Mouse (Mus musculus) liver, adult 2 months (tissue): ENCODE measurements around the gene Ntf3. TPM values are rescaled to one million over a fixed set of nuclear protein-coding genes. Genes with fewer than 3 reads are reported as not detected.

Source experiments
- DNase-seq: peaks from one replicate; pipeline ENCODE4 v3.0.0-alpha.2; 2011; ENCODE audit warnings: low read depth, low spot score; ENCODE audit errors: extremely low read depth
- H3K27ac ChIP-seq: fragments of 200-500 bp; replicated peaks from 2 replicates; pipeline ENCODE4 v1.5.1; 2012; ENCODE audit warnings: low read depth, mild to moderate bottlenecking, control low read depth, inconsistent platforms, low read length; ENCODE audit not compliant: insufficient read depth
- H3K27me3 ChIP-seq: fragments of 200-500 bp; 2 replicates; pipeline ENCODE4 v1.6.1; 2012; ENCODE audit warnings: mild to moderate bottlenecking, moderate library complexity, low read length, inconsistent platforms; ENCODE audit not compliant: control insufficient read depth, insufficient read depth
- H3K36me3 ChIP-seq: fragments of 200-500 bp; 2 replicates; pipeline ENCODE4 v1.6.1; 2012; ENCODE audit warnings: low read length, inconsistent platforms; ENCODE audit not compliant: control insufficient read depth, insufficient read depth
- H3K4me1 ChIP-seq: fragments of 200-500 bp; 2 replicates; pipeline ENCODE4 v1.6.1; 2011; ENCODE audit warnings: low read length; ENCODE audit not compliant: control insufficient read depth, insufficient read depth
- H3K4me3 ChIP-seq: fragments of 200-500 bp; 2 replicates; pipeline ENCODE4 v1.5.1; 2011; ENCODE audit warnings: low read depth, mild to moderate bottlenecking, control low read depth, low read length, moderate library complexity; ENCODE audit not compliant: insufficient read depth
- H3K79me2 ChIP-seq: fragments of 200-500 bp; 2 replicates; pipeline ENCODE4 v1.6.1; 2012; ENCODE audit warnings: inconsistent platforms, mild to moderate bottlenecking, low read length, moderate library complexity; ENCODE audit not compliant: control insufficient read depth, insufficient read depth
- H3K9ac ChIP-seq: fragments of 200-500 bp; 2 replicates; pipeline ENCODE4 v1.6.1; 2012; ENCODE audit warnings: low read depth, mild to moderate bottlenecking, control low read depth, inconsistent platforms, low read length
- CTCF ChIP-seq: fragments of 200-500 bp; IDR thresholded peaks from 2 replicates; pipeline ENCODE4 v1.5.1; 2011; ENCODE audit warnings: low read depth, low read length, control low read depth
- POLR2A ChIP-seq: fragments of 200-500 bp; IDR thresholded peaks from 2 replicates; pipeline ENCODE4 v1.6.1; 2011; ENCODE audit warnings: low read length, control low read depth; ENCODE audit not compliant: insufficient read depth; ENCODE audit errors: extremely low read depth
- WGBS: fragments of 180-500 bp; shearing (Covaris S2); methylation state at CpG from one replicate; pipeline ENCODE4 v1.1.7; 2018; 5-methylcytosine and 5-hydroxymethylcytosine counted together
- polyA plus RNA-seq: library from polyadenylated mRNA; depleted of rRNA; stranded (reverse); fragments of >200 nt; gene quantifications from 2 replicates; pipeline ENCODE4 v1.2.3, GENCODE M21; 2012
- total RNA-seq: library from RNA; depleted of rRNA; stranded (reverse); fragments of >200 nt; gene quantifications from 2 replicates; pipeline ENCODE4 v1.2.3, GENCODE M21; 2014

Ntf3 gene
- total and polyA plus RNA-seq, 2 experiments: 0.33 to 1.1 TPM

DNA sequence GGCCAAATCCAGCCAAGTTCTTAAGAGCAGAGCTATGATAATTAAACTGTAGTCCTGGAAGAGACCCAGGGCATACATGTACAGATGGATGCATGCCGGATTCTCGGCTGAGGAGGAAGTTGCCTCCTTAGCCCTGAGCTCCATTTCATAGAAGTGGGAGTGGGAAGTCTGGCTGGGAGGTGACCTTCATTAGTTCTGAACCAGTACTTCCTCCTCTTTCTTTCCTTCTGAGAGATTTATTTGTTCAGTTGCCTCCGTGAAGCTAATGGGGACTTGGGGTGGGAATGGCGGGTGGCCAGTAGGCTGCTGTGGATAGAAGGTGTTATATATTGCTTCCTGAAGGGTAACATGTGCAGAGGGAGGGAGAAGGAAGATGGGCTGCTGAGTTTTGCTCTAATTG, 28.1 kb upstream of the Ntf3 start:
- Histone ChIP-seq H3K27me3 (no peaks in the 10 kb centered on the region), H3K79me2 (no peaks in the 10 kb centered on the region), H3K4me1 (no peaks in the 10 kb centered on the region), H3K27ac (no peak overlapping the region), H3K4me3 (no peak overlapping the region), H3K36me3 (no peaks in the 10 kb centered on the region), H3K9ac (no peak overlapping the region)
- TF ChIP-seq POLR2A (no peak), CTCF (no peak)
- WGBS: 81% methylated on average over 4 of the region's 4 CpGs
- no peak for DNase-seq

- Histone ChIP-seq H3K27me3 (no peaks in the 10 kb centered on the region), H3K27ac (no peak overlapping the region), H3K4me3 (no peak overlapping the region), H3K9ac (no peak overlapping the region), H3K79me2 (no peaks in the 10 kb centered on the region), H3K36me3 (no peaks in the 10 kb centered on the region), H3K4me1 (no peaks in the 10 kb centered on the region)
- 68% methylated on average over 10 of the region's 10 CpGs for WGBS
- TF ChIP-seq POLR2A (no peak), CTCF (no peak)
- peak; percentile 10 for DNase-seq
These were observed 23.6 kb upstream of the Ntf3 start for GRCm38 (mm10) chr6:126190218-126190871.

GRCm38 (mm10) chr6:126187400-126187799, 20.7 kb upstream of the Ntf3 start:
- H3K36me3 ChIP-seq: no peaks in the 10 kb centered on the region
- no peak overlapping the region for H3K9ac ChIP-seq
- TF ChIP-seq CTCF (no peak), POLR2A (no peak)
- H3K4me3 ChIP-seq: no peak overlapping the region
- DNase-seq: no peak
- 85% methylated on average over 8 of the region's 8 CpGs for WGBS
- H3K27ac ChIP-seq: no peak overlapping the region
- H3K79me2 ChIP-seq: no peaks in the 10 kb centered on the region
- H3K27me3 ChIP-seq: no peaks in the 10 kb centered on the region; the same call in 1 of the 2 replicates
- no peaks in the 10 kb centered on the region for H3K4me1 ChIP-seq

GRCm38 (mm10) chr6:126186116-126186515, 19.4 kb upstream of the Ntf3 start:
- no peak for TF ChIP-seq POLR2A
- TF ChIP-seq CTCF: no peak
- no peak overlapping the region for H3K27ac ChIP-seq
- H3K4me1 ChIP-seq: no peaks in the 10 kb centered on the region
- 58% methylated on average over 1 of the region's 1 CpGs for WGBS
- no peaks in the 10 kb centered on the region for H3K36me3 ChIP-seq
- no peaks in the 10 kb centered on the region for H3K79me2 ChIP-seq
- no peak overlapping the region for H3K4me3 ChIP-seq
- no peak for DNase-seq
- H3K9ac ChIP-seq: no peak overlapping the region
- H3K27me3 ChIP-seq: no peaks in the 10 kb centered on the region; the same call in 1 of the 2 replicates

DNA sequence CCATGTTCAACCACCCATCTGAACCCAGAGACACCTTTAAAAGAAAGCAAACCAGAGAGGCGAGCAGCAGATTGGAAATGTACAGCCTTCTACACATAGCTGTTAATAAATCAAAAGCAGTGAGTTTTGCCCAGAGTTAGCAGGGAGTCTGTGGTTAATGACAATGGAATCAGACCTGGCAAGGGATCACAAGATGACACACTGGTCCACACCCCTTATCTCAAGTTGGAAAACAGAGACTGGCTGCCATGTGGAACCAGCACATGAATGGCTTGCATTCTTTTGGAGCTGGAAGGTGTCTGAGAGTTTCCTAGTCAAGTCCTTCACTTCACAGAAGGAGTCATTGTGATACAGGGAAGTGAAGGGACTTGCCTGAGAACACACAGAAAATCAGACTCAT, 5.4 kb upstream of the Ntf3 start:
- Histone ChIP-seq H3K79me2 (no peaks in the 10 kb centered on the region), H3K4me1 (peaks cover 2% of the 10 kb centered on the region; the same call in 1 of the 2 replicates), H3K27ac (no peak overlapping the region), H3K9ac (no peak overlapping the region), H3K4me3 (no peak overlapping the region), H3K27me3 (no peaks in the 10 kb centered on the region), H3K36me3 (no peaks in the 10 kb centered on the region)
- 89% methylated on average over 1 of the region's 1 CpGs for WGBS
- TF ChIP-seq POLR2A: no peak
- TF ChIP-seq CTCF: no peak
- no peak for DNase-seq

- WGBS: 37% methylated on average over 4 of the region's 4 CpGs
- no peaks in the 10 kb centered on the region for H3K36me3 ChIP-seq
- H3K9ac ChIP-seq: no peak overlapping the region
- H3K4me1 ChIP-seq: peaks cover 2% of the 10 kb centered on the region; the same call in 1 of the 2 replicates
- DNase-seq: peak; percentile 34
- TF ChIP-seq POLR2A (no peak), CTCF (no peak)
- no peak overlapping the region for H3K27ac ChIP-seq
- no peak overlapping the region for H3K4me3 ChIP-seq
- no peaks in the 10 kb centered on the region for H3K27me3 ChIP-seq
- H3K79me2 ChIP-seq: no peaks in the 10 kb centered on the region
These were observed 4.1 kb upstream of the Ntf3 start for GRCm38 (mm10) chr6:126170772-126171171.
